Mouse (Mus musculus) heart, postnatal 10 days (tissue): ENCODE measurements around the gene Angptl3. TPM values are rescaled to one million over a fixed set of nuclear protein-coding genes. Genes with fewer than 3 reads are reported as not detected.

Experiments used
- DNase-seq, 2 experiments: peaks; one replicate each; pipeline ENCODE4 v3.0.0; 2021
- intact Hi-C: fragments of 180-260 bp; cut with DNase I; formaldehyde crosslinking; loops from one replicate; pipeline ENCODE4 v1.15.1; 2025
- total RNA-seq, 2 experiments: library from RNA; stranded (reverse); gene quantifications; 2 replicates each; pipeline ENCODE4 v1.2.3; 2021

The Angptl3 gene
- total RNA-seq: 1 to 10 TPM; 2.3 to 2.9 TPM

GRCm38 (mm10) chr4:99030686-99031085 lies at the start of gene Angptl3:
Gene Angptl3 (plus strand): TSS chr4:99030954.
- intact Hi-C loops: no loop called here
- no peak for DNase-seq

GRCm38 (mm10) chr4:98984701-98985100 lies 46.1 kb upstream of the Angptl3 start:
- no peak for DNase-seq
- intact Hi-C loops: no loop called here

- intact Hi-C loops: no loop called here
- no peak for DNase-seq
These were observed 37.3 kb upstream of the Angptl3 start for GRCm38 (mm10) chr4:98993491-98993890.

DNA sequence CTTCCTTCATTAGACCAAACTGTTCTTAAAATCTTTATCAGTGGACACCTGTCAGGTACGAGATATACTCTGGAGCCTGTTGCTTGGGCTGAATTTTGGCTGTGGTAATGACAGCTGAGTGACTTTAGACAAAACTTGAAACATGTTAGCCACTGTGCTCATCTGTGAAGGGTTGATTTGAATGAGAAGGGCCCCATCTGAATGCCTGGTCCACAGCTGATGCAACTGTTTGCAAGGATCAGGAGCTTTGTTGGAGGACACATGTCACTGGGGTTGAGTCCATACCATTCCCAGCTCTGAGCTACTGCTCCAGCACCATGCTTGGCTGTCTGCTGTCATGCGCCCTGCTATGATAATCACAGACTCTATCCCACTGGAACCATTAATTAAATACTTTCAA lies 25.2 kb upstream of the Angptl3 start:
- intact Hi-C loops: no loop called here
- no peak for DNase-seq

DNA sequence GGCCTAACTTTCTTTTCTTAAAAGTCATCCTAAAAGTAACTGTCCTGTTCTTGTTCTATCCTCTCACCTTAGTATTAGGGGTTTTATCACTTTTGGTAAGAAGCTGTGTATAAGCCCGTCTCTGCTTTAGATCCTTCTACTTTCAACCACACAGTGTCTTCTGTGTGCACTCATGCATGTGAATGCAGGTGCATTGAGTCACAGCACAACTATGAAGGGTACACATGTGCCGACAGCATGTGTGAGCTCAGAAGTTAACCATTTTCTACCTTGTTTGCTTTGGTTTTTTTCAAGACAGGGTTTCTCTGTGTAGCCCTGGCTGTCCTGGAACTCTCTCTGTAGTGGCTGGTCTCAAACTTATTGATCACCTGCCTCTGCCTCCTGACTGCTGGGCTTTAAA lies 24.4 kb upstream of the Angptl3 start:
- no peak for DNase-seq
- intact Hi-C loops: no loop called here

GRCm38 (mm10) chr4:99011039-99011438 lies 19.7 kb upstream of the Angptl3 start:
- DNase-seq: no peak

GRCm38 (mm10) chr4:99022221-99022620 lies 8.5 kb upstream of the Angptl3 start:
- DNase-seq: no peak
- intact Hi-C loops: no loop called here

More at GRCm38 (mm10) chr4:99011039-99011438, 19.7 kb upstream of the Angptl3 start:
- intact Hi-C loops: no loop called here

DNA sequence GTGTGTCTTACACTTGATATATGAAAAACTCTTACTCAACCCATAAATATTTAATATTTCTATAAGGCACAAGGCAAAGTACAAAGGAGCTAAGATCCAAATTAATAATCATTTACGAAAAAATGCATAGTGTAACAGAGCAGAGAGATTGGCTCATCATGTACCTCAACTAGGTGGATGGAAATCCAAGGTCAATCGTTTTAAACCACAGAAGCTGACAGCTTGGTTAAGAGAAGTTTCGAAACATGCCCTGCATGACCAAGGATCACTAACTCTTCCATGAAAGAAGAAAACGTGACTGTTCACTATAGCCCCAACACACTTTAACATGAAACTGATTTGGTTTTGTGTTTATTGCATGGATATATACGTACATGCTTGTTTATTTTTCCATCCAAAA lies 2.4 kb upstream of the Angptl3 start:
- intact Hi-C loops: no loop called here
- DNase-seq: no peak

DNA sequence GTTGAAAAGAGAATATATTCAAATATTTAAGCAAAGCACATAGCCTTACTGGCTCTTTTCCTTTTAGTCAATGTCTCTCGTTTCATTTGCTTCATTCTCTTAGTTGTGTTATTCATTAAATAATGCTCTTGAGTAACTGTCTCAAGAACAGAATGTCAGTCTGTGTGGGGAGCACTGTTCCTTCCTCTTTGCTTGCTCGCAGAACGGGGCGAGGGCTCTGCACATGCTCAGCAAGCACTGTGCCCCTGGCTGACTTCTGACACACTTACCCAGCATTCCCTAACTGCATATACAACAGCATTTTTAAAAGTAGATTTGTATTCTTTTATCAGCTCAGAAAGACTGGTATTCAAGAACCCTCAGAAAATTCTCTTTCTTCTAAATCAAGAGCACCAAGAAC lies 2.2 kb downstream of the Angptl3 start:
- DNase-seq: peak; percentile 16 to 23
- intact Hi-C loops: no loop called here

DNA sequence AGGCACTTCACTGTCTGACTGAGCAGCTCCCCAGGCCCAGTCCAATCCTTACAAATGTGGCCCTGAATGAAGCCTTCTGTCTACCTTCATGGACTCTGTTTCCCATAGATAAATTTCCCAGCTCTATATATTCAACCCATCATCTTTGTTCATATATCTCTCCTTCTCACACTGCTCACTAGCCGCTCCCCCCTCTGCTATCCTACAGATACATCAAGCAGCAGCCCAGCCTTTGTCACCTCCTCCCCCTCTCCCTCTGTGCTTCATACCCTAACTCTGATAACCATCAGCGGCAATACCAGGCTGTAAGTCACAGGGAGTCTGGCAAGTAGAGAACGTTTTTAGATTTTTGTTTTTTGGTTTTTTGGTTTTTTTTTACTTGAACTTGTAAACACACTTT lies 14.1 kb downstream of the Angptl3 start:
- DNase-seq: no peak
- intact Hi-C loops: no loop called here

DNA sequence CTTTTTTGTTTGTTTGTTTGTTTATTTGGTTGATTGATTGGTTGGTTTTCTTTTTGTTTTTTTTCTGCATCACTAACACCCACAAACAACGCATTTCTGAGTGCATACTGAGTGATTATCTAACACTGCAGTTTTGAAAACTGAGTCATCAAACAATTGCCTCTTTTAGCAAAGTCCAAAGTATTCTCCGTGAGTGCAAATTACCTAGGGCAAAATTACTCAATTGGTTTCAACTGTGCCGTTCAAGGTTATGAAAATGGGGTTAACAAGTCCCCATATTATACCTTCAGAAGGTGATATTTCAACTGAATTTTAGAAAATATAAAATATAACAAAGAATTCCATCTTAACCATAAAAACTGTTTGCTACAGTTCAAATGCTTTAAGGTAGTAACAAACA lies 15.7 kb downstream of the Angptl3 start:
- intact Hi-C loops: no loop called here
- no peak for DNase-seq

GRCm38 (mm10) chr4:99048581-99048980 lies 17.8 kb downstream of the Angptl3 start:
- no peak for DNase-seq
- intact Hi-C loops: no loop called here

GRCm38 (mm10) chr4:99064524-99064923 lies 33.8 kb downstream of the Angptl3 start:
- intact Hi-C loops: no loop called here
- DNase-seq: no peak

- DNase-seq: no peak
- intact Hi-C loops: loop anchor here (5.0 kb wide), 1 partner anchor 113 kb away; no protein-coding TSS in a partner anchor
These were observed 38.1 kb downstream of the Angptl3 start for GRCm38 (mm10) chr4:99068806-99069205.

DNA sequence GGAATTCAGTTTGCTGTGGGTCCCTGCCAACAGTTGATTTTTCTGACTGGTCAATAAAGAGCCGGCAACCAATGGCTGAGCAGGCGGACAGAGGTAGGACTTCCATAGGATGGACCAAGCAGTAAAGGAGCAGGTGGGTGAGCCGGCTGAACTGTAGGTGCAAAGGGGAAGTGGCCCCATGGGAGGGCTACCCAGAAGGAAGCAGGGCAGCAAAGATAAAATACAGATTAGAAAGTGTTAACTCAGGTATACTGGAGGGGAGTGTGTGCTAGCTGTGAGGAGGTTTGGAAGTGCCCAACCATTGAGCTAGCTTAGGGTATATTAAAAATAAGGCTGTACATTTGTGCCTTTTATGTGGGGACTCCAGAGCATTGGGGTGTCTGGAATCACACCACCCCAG lies 47.3 kb downstream of the Angptl3 start:
- no peak for DNase-seq
- intact Hi-C loops: no loop called here

GRCm38 (mm10) chr4:99081169-99081568 lies 50.4 kb downstream of the Angptl3 start:
- no peak for DNase-seq
- intact Hi-C loops: no loop called here

DNA sequence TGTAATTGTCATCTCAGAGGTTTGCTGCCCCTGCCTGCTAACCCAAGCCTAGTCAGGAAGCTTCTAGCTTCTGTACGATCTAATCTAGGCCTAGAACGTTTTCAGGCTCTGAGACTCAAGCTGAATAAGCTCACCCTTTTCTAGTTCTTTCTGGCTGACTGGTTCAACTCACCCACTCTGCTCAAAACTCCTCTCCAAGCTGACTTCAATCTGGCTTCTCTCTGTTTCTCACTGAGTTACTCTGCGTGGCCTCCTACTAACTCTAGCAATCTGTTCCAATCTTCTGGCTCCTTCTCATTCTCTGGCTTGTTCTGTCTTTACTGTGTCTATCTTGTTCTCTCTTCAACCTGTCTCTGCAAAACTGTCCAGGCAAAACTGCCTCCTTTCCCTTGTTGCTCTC lies 53.1 kb downstream of the Angptl3 start:
- intact Hi-C loops: no loop called here
- no peak for DNase-seq

GRCm38 (mm10) chr4:99087760-99088485 lies 57.2 kb downstream of the Angptl3 start:
- intact Hi-C loops: no loop called here
- no peak for DNase-seq

DNA sequence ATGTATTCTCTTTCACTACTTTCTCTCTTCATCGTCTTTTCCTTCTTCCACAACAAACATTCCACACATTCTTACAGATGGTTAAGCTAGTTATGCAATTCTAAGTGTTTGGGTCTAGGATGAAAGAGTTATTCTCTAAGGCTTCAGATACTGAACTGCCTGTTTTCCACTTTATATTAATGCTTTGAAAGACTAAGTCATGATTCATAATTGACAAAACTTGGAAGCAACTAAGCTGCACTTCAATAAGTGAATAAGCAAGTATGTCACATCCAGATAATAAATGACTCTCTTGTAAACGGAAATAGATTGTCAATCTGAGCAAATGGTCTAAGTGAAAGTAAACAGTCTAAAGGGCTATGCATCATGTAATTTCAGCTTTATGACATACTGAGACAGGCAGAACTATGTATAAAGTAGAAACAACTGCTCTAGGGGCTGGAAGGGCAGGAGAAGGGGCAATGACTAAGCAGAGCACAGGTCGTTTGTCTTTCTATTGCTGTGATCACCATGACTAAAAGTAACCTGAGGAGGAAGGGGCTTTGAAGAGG lies 60.5 kb downstream of the Angptl3 start:
- DNase-seq: no peak
- intact Hi-C loops: no loop called here

GRCm38 (mm10) chr4:99091777-99092176 lies 61.0 kb downstream of the Angptl3 start:
- intact Hi-C loops: no loop called here
- no peak for DNase-seq
